Mouse (Mus musculus) left cerebral cortex, postnatal 14 days (tissue): ENCODE data around the gene Prkcq. TPM values are rescaled to one million over a fixed set of nuclear protein-coding genes. Genes with fewer than 3 reads are reported as not detected.
A peak's percentile ranks its signal among the peaks of the same experiment; 100 is the strongest.

Source experiments
- DNase-seq, 2 experiments: peaks; one replicate each; pipeline ENCODE4 v3.0.0; 2021 to 2022; ENCODE audit warnings: low spot score in 2 of 2, mixed read lengths in 1 of 2
- intact Hi-C: fragments of 180-260 bp; cut with DNase I; formaldehyde crosslinking; loops from one replicate; pipeline ENCODE4 v1.15.1; 2025
- total RNA-seq, 2 experiments: library from RNA; stranded (reverse); gene quantifications; 2 replicates each; pipeline ENCODE4 v1.2.3; 2021

Prkcq gene
- total RNA-seq, 2 experiments from 2014 or later = 9.4 to 12.7 TPM

GRCm38 (mm10) chr2:11264836-11265235 lies 92.9 kb downstream of the Prkcq start:
- no peak for DNase-seq
- intact Hi-C loops = no loop called here

DNA sequence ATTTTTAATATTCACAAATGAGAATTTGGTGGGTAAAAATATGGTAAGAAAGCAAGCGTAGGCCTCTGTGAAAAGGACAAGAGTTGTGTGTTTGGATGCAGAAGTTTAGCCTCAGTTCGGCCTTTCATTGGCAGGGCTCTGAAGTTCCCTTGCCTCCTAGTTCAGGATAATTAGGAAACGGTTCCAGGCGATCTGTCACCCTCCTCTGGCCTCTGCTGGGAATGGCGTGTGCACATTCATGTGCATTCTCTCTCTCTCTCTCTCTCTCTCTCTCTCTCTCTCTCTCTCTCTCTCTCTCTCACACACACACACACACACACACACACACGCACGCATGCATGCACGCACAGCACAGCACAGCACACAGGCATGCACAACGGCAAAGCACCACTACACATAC lies 93.5 kb downstream of the Prkcq start:
- intact Hi-C loops = no loop called here
- DNase-seq = no peak

- intact Hi-C loops = no loop called here
Measured at GRCm38 (mm10) chr2:11266294-11266693, 94.4 kb downstream of the Prkcq start.

GRCm38 (mm10) chr2:11278965-11279364 lies 107.1 kb downstream of the Prkcq start:
- intact Hi-C loops = no loop called here
- DNase-seq = no peak

More at GRCm38 (mm10) chr2:11266294-11266693, 94.4 kb downstream of the Prkcq start:
- peak; percentile 6 to 7 for DNase-seq

DNA sequence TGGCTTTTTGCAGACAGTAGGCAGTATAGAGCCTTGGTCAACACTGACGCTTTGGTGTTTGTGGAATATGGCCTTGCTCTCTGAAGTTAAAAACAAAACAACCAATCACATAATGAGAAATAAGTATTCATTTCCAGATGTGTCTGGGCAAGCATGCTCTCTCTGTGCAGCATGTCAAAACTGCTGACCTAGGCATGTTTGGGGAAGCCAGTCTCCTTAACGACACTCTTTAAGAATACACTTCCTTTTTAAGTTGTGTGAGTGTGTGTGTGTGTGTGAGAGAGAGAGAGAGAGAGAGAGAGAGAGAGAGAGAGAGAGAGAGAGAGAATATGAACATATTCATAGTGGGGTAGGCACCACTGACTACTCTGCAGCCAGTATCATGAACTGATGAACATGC lies 108.3 kb downstream of the Prkcq start:
- DNase-seq = no peak
- intact Hi-C loops = no loop called here

GRCm38 (mm10) chr2:11287834-11288530 lies 116.1 kb downstream of the Prkcq start:
- intact Hi-C loops = loop anchor here (5.0 kb wide), 1 partner anchor 176 kb away; no protein-coding TSS in a partner anchor
- DNase-seq = no peak

- DNase-seq = peak; percentile 91 to 93
- intact Hi-C loops = loop anchor here (5.0 kb wide), 1 partner anchor 176 kb away; no protein-coding TSS in a partner anchor
Measured at GRCm38 (mm10) chr2:11288531-11288846, 116.6 kb downstream of the Prkcq start.

DNA sequence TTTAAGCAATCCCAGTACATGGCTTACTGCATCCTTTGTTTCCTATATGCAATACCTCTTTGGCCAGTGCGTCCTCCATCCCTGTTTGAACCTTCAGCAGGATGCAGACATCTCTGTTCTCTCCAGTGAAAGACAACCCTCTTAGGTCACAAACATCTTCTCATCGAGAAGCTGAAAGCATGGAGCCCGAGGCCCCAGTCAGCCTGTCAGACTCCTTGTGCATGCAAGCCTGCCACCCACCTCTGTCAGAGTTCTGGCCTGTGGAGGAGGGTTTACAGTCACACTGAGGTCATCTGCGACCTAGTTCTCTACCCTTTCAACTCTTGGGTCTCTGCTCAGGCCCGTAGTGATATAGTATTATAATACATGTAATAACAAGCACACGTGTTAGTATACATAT lies 119.0 kb downstream of the Prkcq start:
- intact Hi-C loops = no loop called here

GRCm38 (mm10) chr2:11291570-11292405 lies 119.9 kb downstream of the Prkcq start:
- intact Hi-C loops = no loop called here
- no peak for DNase-seq

More for the DNA sequence above, 119.0 kb downstream of the Prkcq start:
- DNase-seq = no peak

DNA sequence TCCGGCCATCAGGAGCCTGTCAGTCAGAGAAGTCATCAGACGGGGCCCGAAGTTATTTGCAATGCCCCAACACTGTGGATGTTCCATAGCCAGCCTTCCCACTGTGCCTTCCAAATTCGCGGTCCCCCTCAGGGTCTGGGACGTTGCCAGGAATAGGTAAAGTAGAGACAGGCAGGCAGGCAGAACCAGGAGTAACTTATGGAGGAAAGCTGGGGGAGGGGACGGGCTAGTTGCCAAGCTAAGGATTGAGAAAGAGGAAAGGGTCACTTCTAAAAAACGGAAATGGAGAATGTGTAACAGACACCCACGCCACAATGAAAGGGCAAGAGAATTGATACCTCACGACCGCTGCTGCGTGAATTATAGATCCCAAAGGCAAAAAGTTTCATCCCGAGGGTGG lies 121.2 kb downstream of the Prkcq start:
- DNase-seq = no peak
- intact Hi-C loops = no loop called here

- intact Hi-C loops = no loop called here
Measured at GRCm38 (mm10) chr2:11294643-11295191, 122.8 kb downstream of the Prkcq start.

GRCm38 (mm10) chr2:11298811-11299210 lies 126.9 kb downstream of the Prkcq start:
- no peak for DNase-seq
- intact Hi-C loops = no loop called here

More at GRCm38 (mm10) chr2:11294643-11295191, 122.8 kb downstream of the Prkcq start:
- no peak for DNase-seq

GRCm38 (mm10) chr2:11299366-11299765 lies 127.5 kb downstream of the Prkcq start:
- intact Hi-C loops = no loop called here

GRCm38 (mm10) chr2:11300362-11300761 lies 128.5 kb downstream of the Prkcq start:
- no peak for DNase-seq
- intact Hi-C loops = no loop called here

More at GRCm38 (mm10) chr2:11299366-11299765, 127.5 kb downstream of the Prkcq start:
- no peak for DNase-seq

- intact Hi-C loops = no loop called here
- peak; percentile 57 to 65 for DNase-seq
Measured at GRCm38 (mm10) chr2:11320241-11320640, 148.3 kb downstream of the Prkcq start.

DNA sequence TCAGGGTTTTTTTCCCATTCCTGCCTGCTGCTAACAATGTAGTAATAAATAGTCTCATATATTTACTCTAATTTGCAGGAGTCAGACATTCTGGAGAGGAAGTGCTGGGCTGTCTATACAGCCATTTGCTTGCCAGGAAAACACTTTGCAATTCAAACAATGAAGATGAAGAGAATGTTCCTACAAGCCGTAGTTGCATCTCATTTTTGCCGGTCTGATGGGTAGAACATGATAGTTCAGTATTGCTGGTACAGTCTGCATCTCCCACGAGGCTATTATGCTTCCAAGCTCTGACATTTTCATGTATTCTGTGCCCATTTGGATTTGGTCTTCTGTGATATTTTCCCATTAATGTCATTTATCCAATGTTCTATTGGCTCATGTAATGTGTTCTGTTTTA lies 150.5 kb downstream of the Prkcq start:
- intact Hi-C loops = no loop called here
- no peak for DNase-seq

DNA sequence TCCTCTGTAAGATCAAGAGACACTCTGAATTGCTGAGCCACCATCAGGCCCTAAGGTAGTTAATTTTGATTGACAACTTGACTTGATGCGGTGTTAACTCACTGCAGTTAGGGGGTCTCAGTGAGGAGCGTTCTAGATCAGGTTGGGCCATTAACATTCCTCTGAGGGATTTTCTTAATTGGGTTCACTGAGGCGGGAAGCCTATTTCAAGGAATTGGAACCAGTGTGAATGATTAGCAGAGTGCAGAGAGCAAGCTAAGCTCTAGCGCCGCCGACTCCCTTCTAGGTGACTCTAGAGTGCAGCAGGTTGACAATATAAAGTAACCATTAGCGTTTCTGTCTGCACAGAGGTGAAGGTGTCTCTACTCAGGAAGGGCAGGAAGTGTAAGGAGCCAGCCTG lies 155.4 kb downstream of the Prkcq start:
- intact Hi-C loops = no loop called here
- no peak for DNase-seq

DNA sequence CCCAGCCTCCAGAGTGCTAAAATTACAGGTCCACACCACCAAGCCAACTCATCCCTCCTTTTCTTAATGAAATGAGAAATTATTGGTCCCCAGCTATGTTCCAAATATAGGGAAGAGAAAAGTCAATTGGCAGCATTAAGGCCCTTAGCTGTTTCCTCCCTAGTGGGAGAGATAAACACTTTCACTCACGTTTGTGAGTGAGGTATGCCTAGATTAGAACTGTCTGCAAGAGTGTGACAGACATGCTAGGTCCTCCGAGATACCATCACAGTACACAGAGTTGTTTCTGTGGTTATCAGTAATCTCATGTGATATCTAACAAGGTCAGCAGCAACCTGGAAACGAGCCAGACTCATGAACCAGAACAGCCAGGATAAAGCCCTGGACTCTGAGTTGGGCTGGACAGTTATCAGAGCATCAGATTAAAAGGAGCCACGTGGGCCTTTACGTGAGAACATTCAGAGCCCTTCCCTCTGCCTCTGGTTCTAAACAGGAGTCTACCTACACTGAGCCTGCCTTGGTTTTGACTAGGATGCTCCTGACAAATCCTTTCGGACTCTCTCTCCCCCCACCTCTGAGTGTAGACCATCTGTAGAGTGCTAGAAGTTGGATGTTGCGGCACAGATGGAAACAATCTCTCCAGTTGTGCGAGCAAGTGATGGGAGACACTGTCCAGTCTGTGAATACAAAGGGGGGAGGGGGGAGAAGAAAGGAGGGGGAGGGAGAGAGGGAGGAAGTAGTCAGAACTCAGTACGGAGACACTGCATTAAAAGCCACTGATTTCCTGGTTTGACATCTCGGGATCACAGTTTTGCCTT lies 157.7 kb downstream of the Prkcq start:
- no peak for DNase-seq
- intact Hi-C loops = loop anchor here (2.0 kb wide), 1 partner anchor 213 kb away; no protein-coding TSS in a partner anchor
